Mouse (Mus musculus): ENCODE results near the gene Gabrb1. TPM values are rescaled to one million over a fixed set of nuclear protein-coding genes. Genes with fewer than 3 reads are reported as not detected.
"Not testable (repeated sequence)": the region's sequence is repeated elsewhere in the genome, so short reads cannot be mapped to it uniquely, and the experiment has no call there.

The Gabrb1 gene
- polyA plus RNA-seq, 1 experiment from 2014 or later, result 0.24 TPM

- 61% methylated on average over 2 of the region's 2 CpGs for WGBS
- H3K9ac ChIP-seq, result no peak overlapping the region
- no peak for TF ChIP-seq CTCF (IDR thresholded peaks at IDR 0.05; ENCODE audit: low read depth)
- no peaks in the 10 kb centered on the region for H3K4me1 ChIP-seq (ENCODE audit: insufficient read depth)
- H3K4me2 ChIP-seq, result no peak overlapping the region
- no peak for ATAC-seq (ENCODE audit: insufficient read depth)
- no peak overlapping the region for H3K4me3 ChIP-seq (ENCODE audit: low read depth, low read length)
- H3K27ac ChIP-seq (ENCODE audit: low read depth), result no peak overlapping the region
- H3K36me3 ChIP-seq (ENCODE audit: insufficient read depth), result no peaks in the 10 kb centered on the region
- no peak for DNase-seq
- H3K27me3 ChIP-seq (ENCODE audit: insufficient read depth, low read length), result no peaks in the 10 kb centered on the region
- H3K9me3 ChIP-seq (ENCODE audit: low read depth, low read length), result no peaks in the 10 kb centered on the region
Measured at GRCm38 (mm10) chr5:72133906-72134305, 476.0 kb downstream of the Gabrb1 start.

- WGBS, result 80% methylated on average over 7 of the region's 7 CpGs
- Histone ChIP-seq H3K4me1 (ENCODE audit: insufficient read depth) (no peaks in the 10 kb centered on the region), H3K9ac (no peak overlapping the region), H3K9me3 (ENCODE audit: low read depth, low read length) (no peaks in the 10 kb centered on the region), H3K36me3 (ENCODE audit: insufficient read depth) (no peaks in the 10 kb centered on the region), H3K4me3 (ENCODE audit: low read depth, low read length) (no peak overlapping the region), H3K4me2 (no peak overlapping the region), H3K27me3 (ENCODE audit: insufficient read depth, low read length) (no peaks in the 10 kb centered on the region), H3K27ac (ENCODE audit: low read depth) (no peak overlapping the region)
- no peak for TF ChIP-seq CTCF (IDR thresholded peaks at IDR 0.05; ENCODE audit: low read depth)
- ATAC-seq (ENCODE audit: insufficient read depth) (no peak), DNase-seq (no peak)
Measured at GRCm38 (mm10) chr5:72138256-72138655, 480.3 kb downstream of the Gabrb1 start.

GRCm38 (mm10) chr5:72139619-72140018 is 481.7 kb downstream of the Gabrb1 start:
- no peak overlapping the region for H3K4me2 ChIP-seq
- no peak overlapping the region for H3K4me3 ChIP-seq (ENCODE audit: low read depth, low read length)
- no peak overlapping the region for H3K9ac ChIP-seq
- H3K4me1 ChIP-seq (ENCODE audit: insufficient read depth), result no peaks in the 10 kb centered on the region
- no peaks in the 10 kb centered on the region for H3K36me3 ChIP-seq (ENCODE audit: insufficient read depth)
- ATAC-seq (ENCODE audit: insufficient read depth), result no peak
- 78% methylated on average over 1 of the region's 1 CpGs for WGBS
- H3K27me3 ChIP-seq (ENCODE audit: insufficient read depth, low read length), result no peaks in the 10 kb centered on the region
- DNase-seq, result no peak
- H3K9me3 ChIP-seq (ENCODE audit: low read depth, low read length), result no peaks in the 10 kb centered on the region
- H3K27ac ChIP-seq (ENCODE audit: low read depth), result no peak overlapping the region
- TF ChIP-seq CTCF (IDR thresholded peaks at IDR 0.05; ENCODE audit: low read depth), result no peak

GRCm38 (mm10) chr5:72148679-72149078 is 490.8 kb downstream of the Gabrb1 start:
- WGBS, result 69% methylated on average over 5 of the region's 5 CpGs
- Histone ChIP-seq H3K9ac (no peak overlapping the region), H3K4me3 (ENCODE audit: low read depth, low read length) (no peak overlapping the region), H3K27ac (ENCODE audit: low read depth) (no peak overlapping the region), H3K36me3 (ENCODE audit: insufficient read depth) (no peaks in the 10 kb centered on the region), H3K27me3 (ENCODE audit: insufficient read depth, low read length) (no peaks in the 10 kb centered on the region), H3K9me3 (ENCODE audit: low read depth, low read length) (no peaks in the 10 kb centered on the region), H3K4me1 (ENCODE audit: insufficient read depth) (no peaks in the 10 kb centered on the region), H3K4me2 (no peak overlapping the region)
- no peak for DNase-seq
- no peak for TF ChIP-seq CTCF (IDR thresholded peaks at IDR 0.05; ENCODE audit: low read depth)
- ATAC-seq (ENCODE audit: insufficient read depth), result no peak

GRCm38 (mm10) chr5:72150870-72151269 is 493.0 kb downstream of the Gabrb1 start:
- no peaks in the 10 kb centered on the region for H3K27me3 ChIP-seq (ENCODE audit: insufficient read depth, low read length)
- no peak for TF ChIP-seq CTCF (IDR thresholded peaks at IDR 0.05; ENCODE audit: low read depth)
- H3K36me3 ChIP-seq (ENCODE audit: insufficient read depth), result no peaks in the 10 kb centered on the region
- ATAC-seq (ENCODE audit: insufficient read depth) (no peak), DNase-seq (no peak)
- no peak overlapping the region for H3K9ac ChIP-seq
- H3K4me2 ChIP-seq, result no peak overlapping the region
- no peak overlapping the region for H3K27ac ChIP-seq (ENCODE audit: low read depth)
- no peaks in the 10 kb centered on the region for H3K9me3 ChIP-seq (ENCODE audit: low read depth, low read length)
- no peaks in the 10 kb centered on the region for H3K4me1 ChIP-seq (ENCODE audit: insufficient read depth)
- 97% methylated on average over 5 of the region's 5 CpGs for WGBS
- H3K4me3 ChIP-seq (ENCODE audit: low read depth, low read length), result no peak overlapping the region

- 84% methylated on average over 3 of the region's 3 CpGs for WGBS
- not testable (repeated sequence) for H3K4me1 ChIP-seq (ENCODE audit: insufficient read depth); DNase-seq
Measured at GRCm38 (mm10) chr5:72155686-72156085, 497.8 kb downstream of the Gabrb1 start.

GRCm38 (mm10) chr5:72156598-72156997 is 498.7 kb downstream of the Gabrb1 start:
- Histone ChIP-seq H3K27me3 (ENCODE audit: insufficient read depth, low read length) (no peaks in the 10 kb centered on the region), H3K4me3 (ENCODE audit: low read depth, low read length) (no peak overlapping the region), H3K4me2 (no peak overlapping the region), H3K9ac (no peak overlapping the region), H3K27ac (ENCODE audit: low read depth) (no peak overlapping the region), H3K36me3 (ENCODE audit: insufficient read depth) (peaks cover 29% of the 10 kb centered on the region), H3K4me1 (ENCODE audit: insufficient read depth) (no peaks in the 10 kb centered on the region), H3K9me3 (ENCODE audit: low read depth, low read length) (no peaks in the 10 kb centered on the region)
- no peak for TF ChIP-seq CTCF (IDR thresholded peaks at IDR 0.05; ENCODE audit: low read depth)
- DNase-seq, result no peak
- 74% methylated on average over 5 of the region's 5 CpGs for WGBS
- no peak for ATAC-seq (ENCODE audit: insufficient read depth)

More at GRCm38 (mm10) chr5:72155686-72156085, 497.8 kb downstream of the Gabrb1 start:
- not testable (repeated sequence) for H3K4me2 ChIP-seq; H3K9ac ChIP-seq; H3K9me3 ChIP-seq (ENCODE audit: low read depth, low read length); H3K27ac ChIP-seq (ENCODE audit: low read depth); H3K4me3 ChIP-seq (ENCODE audit: low read depth, low read length); ATAC-seq (ENCODE audit: insufficient read depth); H3K27me3 ChIP-seq (ENCODE audit: insufficient read depth, low read length)
- peaks cover 20% of the 10 kb centered on the region for H3K36me3 ChIP-seq (ENCODE audit: insufficient read depth)

GRCm38 (mm10) chr5:72158667-72159066 is 500.8 kb downstream of the Gabrb1 start:
- no peaks in the 10 kb centered on the region for H3K27me3 ChIP-seq (ENCODE audit: insufficient read depth, low read length)
- WGBS, result 77% methylated on average over 12 of the region's 12 CpGs
- no peak for TF ChIP-seq CTCF (IDR thresholded peaks at IDR 0.05; ENCODE audit: low read depth)
- no peak overlapping the region for H3K27ac ChIP-seq (ENCODE audit: low read depth)
- H3K4me3 ChIP-seq (ENCODE audit: low read depth, low read length), result no peak overlapping the region
- no peaks in the 10 kb centered on the region for H3K4me1 ChIP-seq (ENCODE audit: insufficient read depth)
- ATAC-seq (ENCODE audit: insufficient read depth) (no peak), DNase-seq (no peak)
- no peak overlapping the region for H3K9ac ChIP-seq
- H3K9me3 ChIP-seq (ENCODE audit: low read depth, low read length), result no peaks in the 10 kb centered on the region
- peaks cover 43% of the 10 kb centered on the region for H3K36me3 ChIP-seq (ENCODE audit: insufficient read depth)
- no peak overlapping the region for H3K4me2 ChIP-seq

Data from lung, embryonic 14.5 days (tissue).